Mouse (Mus musculus): ENCODE measurements around the gene Hsd17b6. TPM values are rescaled to one million over a fixed set of nuclear protein-coding genes. Genes with fewer than 3 reads are reported as not detected.
"Not testable (repeated sequence)": the region's sequence is repeated elsewhere in the genome, so short reads cannot be mapped to it uniquely, and the experiment has no call there.

Gene Hsd17b6
- polyA plus RNA-seq (2015; fragmentation: Nextera tagmentation; extraction: Ambion mirVana): not detected in 2 replicates

- Histone ChIP-seq H3K36me3 (ENCODE audit: insufficient read depth, low read length) (no peaks in the 10 kb centered on the region), H3K27me3 (replicated peaks; ENCODE audit: insufficient read depth, low read length) (no peaks in the 10 kb centered on the region), H3K4me3 (ENCODE audit: low read depth, low read length) (no peak within 1 kb of the TSS), H3K9ac (replicated peaks; ENCODE audit: low read depth) (no peak within 1 kb of the TSS), H3K4me2 (replicated peaks; ENCODE audit: low read depth, low read length) (no peak within 1 kb of the TSS), H3K4me1 (ENCODE audit: insufficient read depth, low read depth, low read length) (no peaks in the 10 kb centered on the region), H3K27ac (ENCODE audit: low read length) (no peak within 1 kb of the TSS), H3K9me3 (ENCODE audit: low read length) (no peaks in the 10 kb centered on the region)
- ATAC-seq (no peak), DNase-seq (ENCODE audit: low spot score) (no peak)
- TF ChIP-seq CTCF (IDR thresholded peaks at IDR 0.05) (no peak), EP300 (IDR thresholded peaks at IDR 0.05) (no peak)
- WGBS: 87% methylated on average over 1 of the region's 1 CpGs
These were observed at the start of gene Hsd17b6 for GRCm38 (mm10) chr10:128007446-128007845. Gene Hsd17b6, minus strand, starts transcription at chr10:128007611.

GRCm38 (mm10) chr10:128053001-128053400 is 45.6 kb upstream of the Hsd17b6 start:
- Histone ChIP-seq H3K9me3 (ENCODE audit: low read length) (no peaks in the 10 kb centered on the region), H3K4me3 (ENCODE audit: low read depth, low read length) (no peak overlapping the region), H3K27me3 (replicated peaks; ENCODE audit: insufficient read depth, low read length) (no peaks in the 10 kb centered on the region), H3K4me2 (replicated peaks; ENCODE audit: low read depth, low read length) (no peak overlapping the region), H3K4me1 (ENCODE audit: insufficient read depth, low read depth, low read length) (peaks cover 5% of the 10 kb centered on the region; the same call in 1 of the 2 replicates), H3K9ac (replicated peaks; ENCODE audit: low read depth) (no peak overlapping the region), H3K36me3 (ENCODE audit: insufficient read depth, low read length) (peaks cover 22% of the 10 kb centered on the region; the same call in 1 of the 2 replicates), H3K27ac (ENCODE audit: low read length) (no peak overlapping the region)
- no peak for DNase-seq (ENCODE audit: low spot score)
- ATAC-seq: no peak
- WGBS: 96% methylated on average over 8 of the region's 8 CpGs
- TF ChIP-seq CTCF (IDR thresholded peaks at IDR 0.05) (no peak), EP300 (IDR thresholded peaks at IDR 0.05) (no peak)

GRCm38 (mm10) chr10:128052136-128052535 is 44.7 kb upstream of the Hsd17b6 start:
- not testable (repeated sequence) for H3K27ac ChIP-seq (ENCODE audit: low read length); ATAC-seq; H3K9ac ChIP-seq (replicated peaks; ENCODE audit: low read depth); H3K4me1 ChIP-seq (ENCODE audit: insufficient read depth, low read depth, low read length); DNase-seq (ENCODE audit: low spot score); H3K4me3 ChIP-seq (ENCODE audit: low read depth, low read length); H3K9me3 ChIP-seq (ENCODE audit: low read length); H3K4me2 ChIP-seq (replicated peaks; ENCODE audit: low read depth, low read length); H3K27me3 ChIP-seq (replicated peaks; ENCODE audit: insufficient read depth, low read length)
- H3K36me3 ChIP-seq (ENCODE audit: insufficient read depth, low read length): peaks cover 24% of the 10 kb centered on the region; the same call in 1 of the 2 replicates
- 94% methylated on average over 1 of the region's 2 CpGs for WGBS

- no peaks in the 10 kb centered on the region for H3K4me1 ChIP-seq (ENCODE audit: insufficient read depth, low read depth, low read length)
- DNase-seq (ENCODE audit: low spot score) (no peak), ATAC-seq (no peak)
- no peak overlapping the region for H3K4me2 ChIP-seq (replicated peaks; ENCODE audit: low read depth, low read length)
- no peak overlapping the region for H3K9ac ChIP-seq (replicated peaks; ENCODE audit: low read depth)
- no peak overlapping the region for H3K27ac ChIP-seq (ENCODE audit: low read length)
- peaks cover 27% of the 10 kb centered on the region; the same call in 1 of the 2 replicates for H3K36me3 ChIP-seq (ENCODE audit: insufficient read depth, low read length)
- H3K9me3 ChIP-seq (ENCODE audit: low read length): no peaks in the 10 kb centered on the region
- TF ChIP-seq CTCF (IDR thresholded peaks at IDR 0.05) (no peak), EP300 (IDR thresholded peaks at IDR 0.05) (no peak)
- H3K4me3 ChIP-seq (ENCODE audit: low read depth, low read length): no peak overlapping the region
- 97% methylated on average over 5 of the region's 5 CpGs for WGBS
- no peaks in the 10 kb centered on the region for H3K27me3 ChIP-seq (replicated peaks; ENCODE audit: insufficient read depth, low read length)
These were observed 44.2 kb upstream of the Hsd17b6 start for GRCm38 (mm10) chr10:128051589-128051988.

DNA sequence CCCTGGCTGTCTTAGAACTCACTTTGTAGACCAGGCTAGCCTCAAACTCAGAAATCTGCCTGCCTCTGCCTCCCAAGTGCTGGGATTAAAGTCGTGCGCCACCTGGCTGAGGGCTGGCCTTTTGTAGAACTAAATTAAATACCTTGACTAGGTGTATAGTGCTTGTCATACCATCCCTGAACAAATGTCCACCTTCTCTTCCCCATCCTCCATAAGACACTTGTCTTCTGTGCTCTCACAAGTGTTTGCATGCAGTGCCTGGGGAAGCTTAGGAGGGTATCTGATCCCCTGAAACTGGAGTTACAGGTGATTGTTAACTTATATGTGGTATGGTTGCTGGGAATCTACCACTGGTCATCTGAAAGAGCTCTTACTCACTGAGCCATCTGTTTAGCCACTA is 42.9 kb upstream of the Hsd17b6 start:
- Histone ChIP-seq H3K4me1 (ENCODE audit: insufficient read depth, low read depth, low read length) (no peaks in the 10 kb centered on the region), H3K9ac (replicated peaks; ENCODE audit: low read depth) (no peak overlapping the region), H3K27me3 (replicated peaks; ENCODE audit: insufficient read depth, low read length) (no peaks in the 10 kb centered on the region), H3K36me3 (ENCODE audit: insufficient read depth, low read length) (peaks cover 33% of the 10 kb centered on the region; the same call in 1 of the 2 replicates), H3K27ac (ENCODE audit: low read length) (no peak overlapping the region), H3K4me3 (ENCODE audit: low read depth, low read length) (no peak overlapping the region), H3K4me2 (replicated peaks; ENCODE audit: low read depth, low read length) (no peak overlapping the region), H3K9me3 (ENCODE audit: low read length) (no peaks in the 10 kb centered on the region)
- DNase-seq (ENCODE audit: low spot score) (no peak), ATAC-seq (no peak)
- TF ChIP-seq EP300 (IDR thresholded peaks at IDR 0.05): no peak
- 81% methylated on average over 2 of the region's 2 CpGs for WGBS

GRCm38 (mm10) chr10:128049741-128050140 is 42.3 kb upstream of the Hsd17b6 start:
- no peak overlapping the region for H3K9ac ChIP-seq (replicated peaks; ENCODE audit: low read depth)
- H3K27ac ChIP-seq (ENCODE audit: low read length): no peak overlapping the region
- H3K4me3 ChIP-seq (ENCODE audit: low read depth, low read length): no peak overlapping the region
- no peak for ATAC-seq
- no peak for DNase-seq (ENCODE audit: low spot score)
- no peak overlapping the region for H3K4me2 ChIP-seq (replicated peaks; ENCODE audit: low read depth, low read length)
- H3K9me3 ChIP-seq (ENCODE audit: low read length): no peaks in the 10 kb centered on the region
- no peaks in the 10 kb centered on the region for H3K27me3 ChIP-seq (replicated peaks; ENCODE audit: insufficient read depth, low read length)
- 100% methylated on average over 2 of the region's 2 CpGs for WGBS
- TF ChIP-seq EP300 (IDR thresholded peaks at IDR 0.05) (no peak), CTCF (IDR thresholded peaks at IDR 0.05) (no peak)
- H3K36me3 ChIP-seq (ENCODE audit: insufficient read depth, low read length): peaks cover 33% of the 10 kb centered on the region; the same call in 1 of the 2 replicates
- H3K4me1 ChIP-seq (ENCODE audit: insufficient read depth, low read depth, low read length): no peaks in the 10 kb centered on the region

DNA sequence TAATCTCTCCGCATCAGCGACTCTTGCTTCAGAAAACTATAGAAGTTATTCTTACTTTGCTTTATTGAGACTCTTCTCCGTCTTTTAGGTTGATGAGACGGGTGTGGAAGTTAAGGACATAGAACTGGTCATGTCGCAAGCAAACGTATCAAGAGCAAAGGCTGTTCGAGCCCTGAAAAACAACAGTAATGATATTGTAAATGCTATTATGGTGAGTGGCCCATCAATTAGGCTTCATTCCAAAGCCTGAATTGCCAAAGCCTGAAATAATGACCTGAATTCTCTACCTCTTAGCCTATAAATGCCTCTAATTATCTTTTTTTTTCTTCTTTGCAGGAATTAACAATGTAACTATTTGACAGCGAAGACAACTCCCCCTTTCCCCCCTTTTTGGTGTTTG is 40.7 kb upstream of the Hsd17b6 start:
- H3K9me3 ChIP-seq (ENCODE audit: low read length): no peaks in the 10 kb centered on the region
- no peak overlapping the region for H3K4me3 ChIP-seq (ENCODE audit: low read depth, low read length)
- WGBS: 97% methylated on average over 8 of the region's 8 CpGs
- no peak for ATAC-seq
- no peak for DNase-seq (ENCODE audit: low spot score)
- peaks cover 38% of the 10 kb centered on the region; the same call in 1 of the 2 replicates for H3K36me3 ChIP-seq (ENCODE audit: insufficient read depth, low read length)
- TF ChIP-seq EP300 (IDR thresholded peaks at IDR 0.05) (no peak), CTCF (IDR thresholded peaks at IDR 0.05) (no peak)
- H3K4me1 ChIP-seq (ENCODE audit: insufficient read depth, low read depth, low read length): no peaks in the 10 kb centered on the region
- H3K4me2 ChIP-seq (replicated peaks; ENCODE audit: low read depth, low read length): no peak overlapping the region
- no peak overlapping the region for H3K9ac ChIP-seq (replicated peaks; ENCODE audit: low read depth)
- no peak overlapping the region for H3K27ac ChIP-seq (ENCODE audit: low read length)
- H3K27me3 ChIP-seq (replicated peaks; ENCODE audit: insufficient read depth, low read length): no peaks in the 10 kb centered on the region

All from lung, postnatal 0 days (tissue).